Mouse (Mus musculus) T-helper 17 cell (primary cell): ENCODE measurements around the gene Wdhd1.

Experiments used
- in situ Hi-C, 2 experiments: fragments of 300-600 bp; cut with MboI, MseI; formaldehyde crosslinking; loops; 1 replicate in 1 of 2; 2 replicates in 1 of 2; pipeline ENCODE4 v1.15.1; 2025; ENCODE audit warnings: high pct_unique_total_duplicates in 2 of 2

Wdhd1 gene

GRCm38 (mm10) chr14:47224476-47225325 lies 52.0 kb downstream of the Wdhd1 start:
- in situ Hi-C loops: no loop called here

- in situ Hi-C loops: no loop called here
These were observed 53.8 kb downstream of the Wdhd1 start for GRCm38 (mm10) chr14:47222631-47223450.

GRCm38 (mm10) chr14:47221567-47221966 lies 55.1 kb downstream of the Wdhd1 start:
- in situ Hi-C loops: no loop called here

- in situ Hi-C loops: no loop called here
These were observed 56.2 kb downstream of the Wdhd1 start for GRCm38 (mm10) chr14:47220231-47221025.

GRCm38 (mm10) chr14:47218766-47219606 lies 57.7 kb downstream of the Wdhd1 start:
- in situ Hi-C loops: no loop called here

GRCm38 (mm10) chr14:47216541-47216940 lies 60.1 kb downstream of the Wdhd1 start:
- in situ Hi-C loops: no loop called here

GRCm38 (mm10) chr14:47214367-47214766 lies 62.3 kb downstream of the Wdhd1 start:
- in situ Hi-C loops: no loop called here

- in situ Hi-C loops: no loop called here
These were observed 63.4 kb downstream of the Wdhd1 start for GRCm38 (mm10) chr14:47213305-47213704.

GRCm38 (mm10) chr14:47209669-47210164 lies 66.9 kb downstream of the Wdhd1 start:
- in situ Hi-C loops: loop anchor here in 1 of 2 experiments (10.0 kb wide), 1 partner anchor 625 kb away; no protein-coding TSS in a partner anchor

- in situ Hi-C loops: loop anchor here in 1 of 2 experiments (10.0 kb wide), 1 partner anchor 624 kb away; no protein-coding TSS in a partner anchor
These were observed 67.8 kb downstream of the Wdhd1 start for GRCm38 (mm10) chr14:47208564-47209493.

- in situ Hi-C loops: loop anchor here in 1 of 2 experiments (10.0 kb wide), 1 partner anchor 622 kb away; no protein-coding TSS in a partner anchor
These were observed 70.1 kb downstream of the Wdhd1 start for GRCm38 (mm10) chr14:47206601-47207000.

- in situ Hi-C loops: loop anchor here in 1 of 2 experiments (10.0 kb wide), 1 partner anchor 621 kb away; no protein-coding TSS in a partner anchor
These were observed 71.2 kb downstream of the Wdhd1 start for GRCm38 (mm10) chr14:47205270-47205972.

GRCm38 (mm10) chr14:47197340-47197739 lies 79.3 kb downstream of the Wdhd1 start:
- in situ Hi-C loops: loop anchor here in 1 of 2 experiments (10.0 kb wide), 1 partner anchor 1883 kb away; the partner anchor contains the start of gene Ero1l

- in situ Hi-C loops: loop anchor here in 1 of 2 experiments (10.0 kb wide), 1 partner anchor 1882 kb away; the partner anchor contains the start of gene Ero1l
These were observed 79.9 kb downstream of the Wdhd1 start for GRCm38 (mm10) chr14:47196711-47197110.

GRCm38 (mm10) chr14:47194096-47194495 lies 82.6 kb downstream of the Wdhd1 start:
- in situ Hi-C loops: loop anchor here in 1 of 2 experiments (10.0 kb wide), 1 partner anchor 1879 kb away; the partner anchor contains the start of gene Ero1l

GRCm38 (mm10) chr14:47193506-47193905 lies 83.2 kb downstream of the Wdhd1 start:
- in situ Hi-C loops: loop anchor here in 1 of 2 experiments (10.0 kb wide), 1 partner anchor 1879 kb away; the partner anchor contains the start of gene Ero1l

- in situ Hi-C loops: loop anchor here in 1 of 2 experiments (10.0 kb wide), 1 partner anchor 1877 kb away; the partner anchor contains the start of gene Ero1l
These were observed 84.8 kb downstream of the Wdhd1 start for GRCm38 (mm10) chr14:47191861-47192260.
